Comparison of ENCODE assay signal across 7 mouse cellular contexts in genomic region chr19:5107556-5108270, GRCm38 (mm10). TPM values are rescaled to one million over a fixed set of nuclear protein-coding genes. Genes with fewer than 3 reads are reported as not detected.
DNase-seq lines count a peak whose midpoint lies in the region; ATAC-seq and TF ChIP-seq lines count a peak whose summit lies in the region.

No protein-coding gene starts in this region.

- H3K27me3 ChIP-seq in kidney, embryonic 15.5 days = no peaks in the 10 kb centered on the region
- H3K27me3 ChIP-seq in CH12.LX (replicated peaks) = no peaks in the 10 kb centered on the region
- no peaks in the 10 kb centered on the region for H3K27me3 ChIP-seq in G1E (ENCODE audit: insufficient read depth, low read length)
- no peaks in the 10 kb centered on the region for H3K27me3 ChIP-seq in limb, embryonic 12.5 days

- ATAC-seq in kidney, embryonic 15.5 days (replicated peaks; ENCODE audit: low FRiP score) = no peak
- no peak for ATAC-seq in G1E (ENCODE audit: extremely low read depth, insufficient number of reproducible peaks, low FRiP score, poor library complexity, severe bottlenecking)
- ATAC-seq in limb, embryonic 12.5 days (ENCODE audit: insufficient number of reproducible peaks, insufficient read depth, low FRiP score, low TSS enrichment, low read depth) = no peak

- H3K79me2 ChIP-seq in CH12.LX (replicated peaks; ENCODE audit: control insufficient read depth, extremely low read depth, insufficient read depth, poor library complexity, severe bottlenecking) = peaks cover 5% of the 10 kb centered on the region; the same call in 1 of the 2 replicates

- WGBS in kidney, embryonic 15.5 days = 68% methylated on average over 18 of the region's 18 CpGs
- 75% methylated on average over 18 of the region's 18 CpGs for WGBS in limb, embryonic 12.5 days

- in situ Hi-C loops in CH12.LX (cut with MboI; ENCODE audit: low pct_ligation_motif_present, low pct_unique_long_range_greater_than_20kb, low sequenced_read_pairs) = no loop called here

- no peak overlapping the region for H3K4me3 ChIP-seq in kidney, embryonic 15.5 days (replicated peaks)
- H3K4me3 ChIP-seq in CH12.LX (replicated peaks in 1 of 3; ENCODE audit: low read depth in 2 of 3, low read length in 2 of 3, poor library complexity in 1 of 3) = peak overlapping the region in 2 of 3 experiments; percentile 52 to 81
- H3K4me3 ChIP-seq in G1E (ENCODE audit: low read depth, low read length) = peak overlapping the region; percentile 84; the same call in 1 of the 2 replicates
- H3K4me3 ChIP-seq in limb, embryonic 12.5 days (replicated peaks) = no peak overlapping the region

- dilution Hi-C loops in CH12.LX (cut with MboI; ENCODE audit: extremely low pct_ligation_motif_present, extremely low pct_unique_long_range_greater_than_20kb, low sequenced_read_pairs) = no loop called here

- TF ChIP-seq EP300 in CH12.LX (IDR thresholded peaks at IDR 0.05; ENCODE audit: low read length) = no peak

- H3K4me1 ChIP-seq in kidney, embryonic 15.5 days = peaks cover 39% of the 10 kb centered on the region
- peaks cover 6 to 22% of the 10 kb centered on the region in 2 experiments; a peak in 3 of 4 replicates for H3K4me1 ChIP-seq in CH12.LX (ENCODE audit: control insufficient read depth in 1 of 2, insufficient read depth in 2 of 2)
- H3K4me1 ChIP-seq in G1E (ENCODE audit: insufficient read depth, low read depth, low read length) = peaks cover 36% of the 10 kb centered on the region
- H3K4me1 ChIP-seq in limb, embryonic 12.5 days (replicated peaks) = peaks cover 15% of the 10 kb centered on the region

- H3K36me3 ChIP-seq in kidney, embryonic 15.5 days = peaks cover 62% of the 10 kb centered on the region
- peaks cover 41 to 71% of the 10 kb centered on the region in 2 experiments for H3K36me3 ChIP-seq in CH12.LX (replicated peaks in 1 of 2; ENCODE audit: control insufficient read depth in 1 of 2, insufficient read depth in 1 of 2, low read length in 1 of 2)
- H3K36me3 ChIP-seq in G1E (replicated peaks) = peaks cover 63% of the 10 kb centered on the region
- peaks cover 75% of the 10 kb centered on the region for H3K36me3 ChIP-seq in limb, embryonic 12.5 days

- no peak for TF ChIP-seq CTCF in CH12.LX (conservative IDR thresholded peaks at IDR 0.05 in 1 of 2, IDR thresholded peaks at IDR 0.05 in 1 of 2; ENCODE audit: low read depth in 2 of 2, low read length in 2 of 2)
- no peak for TF ChIP-seq CTCF in G1E (IDR thresholded peaks at IDR 0.05; ENCODE audit: low read depth, low read length)

- TF ChIP-seq RAD21 in CH12.LX (IDR thresholded peaks at IDR 0.05; ENCODE audit: low read depth, low read length) = no peak

- peak overlapping the region; percentile 18; the same call in 1 of the 2 replicates for H3K4me2 ChIP-seq in kidney, embryonic 15.5 days
- H3K4me2 ChIP-seq in CH12.LX (ENCODE audit: insufficient read depth, low read depth, poor library complexity, severe bottlenecking) = peak overlapping the region; percentile 58
- H3K4me2 ChIP-seq in limb, embryonic 12.5 days = peak overlapping the region; percentile 94; the same call in 1 of the 2 replicates

- no peak for TF ChIP-seq POLR2A in CH12.LX (IDR thresholded peaks at IDR 0.05; ENCODE audit: low read depth, low read length)

- H3K9ac ChIP-seq in kidney, embryonic 15.5 days = no peak overlapping the region
- peak overlapping the region; percentile 59 for H3K9ac ChIP-seq in CH12.LX (ENCODE audit: insufficient read depth, low read depth)
- no peak overlapping the region for H3K9ac ChIP-seq in limb, embryonic 12.5 days (replicated peaks)

- H3K9me3 ChIP-seq in kidney, embryonic 15.5 days (replicated peaks) = no peaks in the 10 kb centered on the region
- H3K9me3 ChIP-seq in CH12.LX (replicated peaks; ENCODE audit: low read length) (no peaks in the 10 kb centered on the region), G1E (replicated peaks) (no peaks in the 10 kb centered on the region)
- no peaks in the 10 kb centered on the region for H3K9me3 ChIP-seq in limb, embryonic 12.5 days

- H3K27ac ChIP-seq in kidney, embryonic 15.5 days = peak overlapping the region; percentile 86
- H3K27ac ChIP-seq in CH12.LX (ENCODE audit: insufficient read depth, low read depth) = no peak overlapping the region
- no peak overlapping the region for H3K27ac ChIP-seq in limb, embryonic 12.5 days

- DNase-seq in kidney, postnatal 4 days = no peak
- DNase-seq in CH12.LX (ENCODE audit: extremely low read depth) = no peak
- DNase-seq in G1E (ENCODE audit: low spot score) = no peak
- DNase-seq in urinary bladder, postnatal 10 days (ENCODE audit: low spot score) = no peak
- DNase-seq in retina, embryonic 14.5 days (ENCODE audit: low spot score) = no peak

TF ChIP-seq in CH12.LX, 34 proteins besides CTCF, POLR2A, EP300 and RAD21:
- no peak for TF ChIP-seq GABPA (IDR thresholded peaks at IDR 0.05; ENCODE audit: insufficient replicate concordance, low read depth, low read length)
- TF ChIP-seq ELF1 (IDR thresholded peaks at IDR 0.05; ENCODE audit: low read depth, low read length) = no peak
- no peak for TF ChIP-seq TBP (conservative IDR thresholded peaks at IDR 0.05; ENCODE audit: low read depth, low read length)
- TF ChIP-seq BHLHE40 (IDR thresholded peaks at IDR 0.05; ENCODE audit: low read depth, low read length) = no peak
- TF ChIP-seq IRF4 (IDR thresholded peaks at IDR 0.05; ENCODE audit: low read depth, low read length) = no peak
- no peak for TF ChIP-seq POLR2AphosphoS2 (IDR thresholded peaks at IDR 0.05; ENCODE audit: low read depth, low read length)
- TF ChIP-seq E2F4 (IDR thresholded peaks at IDR 0.05; ENCODE audit: insufficient replicate concordance, low read depth, low read length) = no peak
- TF ChIP-seq UBTF (IDR thresholded peaks at IDR 0.05; ENCODE audit: low read depth, low read length) = no peak
- TF ChIP-seq ZKSCAN1 (IDR thresholded peaks at IDR 0.05; ENCODE audit: borderline replicate concordance, low read depth, low read length) = no peak
- no peak for TF ChIP-seq MAZ (IDR thresholded peaks at IDR 0.05; ENCODE audit: low read depth, low read length)
- TF ChIP-seq MAX (IDR thresholded peaks at IDR 0.05; ENCODE audit: low read length) = no peak
- TF ChIP-seq MEF2A (IDR thresholded peaks at IDR 0.05; ENCODE audit: borderline replicate concordance, low read depth, low read length) = no peak

RNA-seq across cellular contexts. Expression of gene Rab1b, which starts 0.8 kb away (rescaled TPM):
- polyA plus RNA-seq in kidney, embryonic 15.5 days (2015; fragmentation: Nextera tagmentation; extraction: Ambion mirVana) = 268 and 290 TPM in 2 replicates
- total RNA-seq in CH12.LX (2012; rRNA removed) (78.4 and 90.6 TPM in 2 replicates), CH12.LX (2014; rRNA removed) (76.3 and 88.3 TPM in 2 replicates), G1E (2014; fragmentation: Nextera tagmentation) (35.9 and 47.6 TPM in 2 replicates), G1E (2017) (90.4 and 109 TPM in 2 replicates)
- polyA plus RNA-seq in CH12.LX (2012; ENCODE audit: insufficient read length, low read depth) (80.5 and 87.1 TPM in 2 replicates), G1E (2012) (195 and 231 TPM in 2 replicates)
- 237 and 239 TPM in 2 replicates for polyA plus RNA-seq in limb, embryonic 12.5 days (2016; fragmentation: Nextera tagmentation; extraction: Ambion mirVana)

RNA-seq across cellular contexts. Expression of gene Cnih2, which starts 9.4 kb away (rescaled TPM):
- polyA plus RNA-seq in kidney, embryonic 15.5 days (2015; fragmentation: Nextera tagmentation; extraction: Ambion mirVana) = 13.3 and 15.1 TPM in 2 replicates
- total RNA-seq in CH12.LX (2012; rRNA removed) (0.55 and 0.72 TPM in 2 replicates), CH12.LX (2014; rRNA removed) (0.23 TPM in 1 of 2 replicates, not detected in the other), G1E (2014; fragmentation: Nextera tagmentation) (0.53 and 2.1 TPM in 2 replicates), G1E (2017) (not detected in 2 replicates)
- polyA plus RNA-seq in CH12.LX (2012; ENCODE audit: insufficient read length, low read depth) (1.7 and 2.2 TPM in 2 replicates), G1E (2012) (1.6 and 1.9 TPM in 2 replicates)
- polyA plus RNA-seq in limb, embryonic 12.5 days (2016; fragmentation: Nextera tagmentation; extraction: Ambion mirVana) = 43.0 and 46.3 TPM in 2 replicates

RNA-seq across cellular contexts. Expression of gene Klc2, which starts 10.6 kb away (rescaled TPM):
- 27.5 and 27.8 TPM in 2 replicates for polyA plus RNA-seq in kidney, embryonic 15.5 days (2015; fragmentation: Nextera tagmentation; extraction: Ambion mirVana)
- total RNA-seq in CH12.LX (2012; rRNA removed) = 7.9 and 9.5 TPM in 2 replicates
- total RNA-seq in CH12.LX (2014; rRNA removed) = 4.8 and 5.9 TPM in 2 replicates
- 9.5 and 12.0 TPM in 2 replicates for polyA plus RNA-seq in CH12.LX (2012; ENCODE audit: insufficient read length, low read depth)
- total RNA-seq in G1E (2014; fragmentation: Nextera tagmentation) = 6.8 and 10.7 TPM in 2 replicates
- 2.6 and 3.4 TPM in 2 replicates for total RNA-seq in G1E (2017)
- 8.2 and 10.1 TPM in 2 replicates for polyA plus RNA-seq in G1E (2012)
- 28.1 and 32.1 TPM in 2 replicates for polyA plus RNA-seq in limb, embryonic 12.5 days (2016; fragmentation: Nextera tagmentation; extraction: Ambion mirVana)

RNA-seq across cellular contexts. Expression of gene Yif1a, which starts 19.4 kb away (rescaled TPM):
- 99.8 and 101 TPM in 2 replicates for polyA plus RNA-seq in kidney, embryonic 15.5 days (2015; fragmentation: Nextera tagmentation; extraction: Ambion mirVana)
- total RNA-seq in CH12.LX (2012; rRNA removed) (62.6 and 65.0 TPM in 2 replicates), CH12.LX (2014; rRNA removed) (63.6 and 72.4 TPM in 2 replicates), G1E (2014; fragmentation: Nextera tagmentation) (44.2 and 55.9 TPM in 2 replicates), G1E (2017) (12.8 and 19.7 TPM in 2 replicates)
- polyA plus RNA-seq in CH12.LX (2012; ENCODE audit: insufficient read length, low read depth) (33.1 and 39.0 TPM in 2 replicates), G1E (2012) (11.3 and 11.5 TPM in 2 replicates)
- 60.7 and 69.4 TPM in 2 replicates for polyA plus RNA-seq in limb, embryonic 12.5 days (2016; fragmentation: Nextera tagmentation; extraction: Ambion mirVana)

RNA-seq across cellular contexts. Expression of gene Tmem151a, which starts 22.4 kb away (rescaled TPM):
- polyA plus RNA-seq in kidney, embryonic 15.5 days (2015; fragmentation: Nextera tagmentation; extraction: Ambion mirVana) = 1.3 and 1.8 TPM in 2 replicates
- not detected in 2 replicates for total RNA-seq in CH12.LX (2012; rRNA removed)
- total RNA-seq in CH12.LX (2014; rRNA removed) = not detected in 2 replicates
- not detected in 2 replicates for polyA plus RNA-seq in CH12.LX (2012; ENCODE audit: insufficient read length, low read depth)
- not detected in 2 replicates for total RNA-seq in G1E (2014; fragmentation: Nextera tagmentation)
- 0.06 and 0.16 TPM in 2 replicates for total RNA-seq in G1E (2017)
- polyA plus RNA-seq in G1E (2012) = not detected in 2 replicates
- 2.3 and 2.8 TPM in 2 replicates for polyA plus RNA-seq in limb, embryonic 12.5 days (2016; fragmentation: Nextera tagmentation; extraction: Ambion mirVana)

Comparison
In these comparisons a context has a peak if more than half of its experiments do, and no peak if none do; other contexts are left out.
1. H3K4me2 ChIP-seq: peak in every context shown above with its lines; median percentile 94 in limb, embryonic 12.5 days; 58 in CH12.LX; 18 in kidney, embryonic 15.5 days.
2. H3K4me3 ChIP-seq: peak in CH12.LX (2 of 3) and G1E (single experiment); none in kidney, embryonic 15.5 days (single experiment) and limb, embryonic 12.5 days (single experiment).